Mouse (Mus musculus): ENCODE data around the gene Prr15.

DNA sequence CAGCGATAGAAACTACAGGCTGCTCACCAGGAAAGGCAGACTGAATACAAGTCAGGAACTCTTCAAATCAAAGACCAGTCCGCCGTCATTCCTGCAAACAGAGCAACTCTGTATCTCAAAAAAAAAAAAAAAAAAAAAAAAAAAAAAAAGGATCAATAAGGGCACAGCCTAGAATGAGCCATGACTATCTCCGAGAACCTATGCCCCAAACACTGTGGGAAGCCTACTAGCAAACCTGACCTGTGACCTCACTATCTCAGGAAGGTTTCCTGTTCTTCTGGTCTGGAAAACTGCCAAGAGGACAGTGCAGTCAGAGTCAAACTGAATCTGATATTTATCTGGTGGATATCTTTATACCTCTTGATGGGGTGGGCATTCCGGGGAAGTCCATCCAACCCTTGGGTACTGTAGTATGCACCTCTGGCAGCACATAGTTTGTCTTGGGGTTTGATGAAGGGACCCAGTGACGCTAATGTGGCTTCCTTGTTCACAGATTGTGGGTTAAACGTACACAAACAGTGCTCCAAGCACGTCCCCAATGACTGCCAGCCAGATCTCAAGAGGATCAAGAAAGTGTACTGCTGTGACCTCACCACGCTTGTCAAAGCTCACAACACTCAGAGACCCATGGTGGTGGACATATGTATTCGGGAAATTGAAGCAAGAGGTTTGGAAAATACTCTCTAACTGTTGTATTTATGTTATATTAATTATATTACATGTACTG lies 35.7 kb upstream of the Prr15 start:
- TF ChIP-seq POLR2A (IDR thresholded peaks at IDR 0.05; ENCODE audit: insufficient read depth, low read depth, low read length): no peak
- TF ChIP-seq CTCF (IDR thresholded peaks at IDR 0.05; ENCODE audit: insufficient read depth, low read depth, low read length): no peak

Measured in olfactory bulb, adult 2 months (tissue).